In genomic region chr5:149533847-149534246, GRCm38 (mm10) we compare ENCODE assay signal across 41 mouse cellular contexts. TPM values are rescaled to one million over a fixed set of nuclear protein-coding genes. Genes with fewer than 3 reads are reported as not detected.
"Had no signal": no experiment of that assay in that cellular context is flagged by ENCODE, and none has a peak within 500 bp of the region (broad histone marks: within the 10 kb centered on the region; RNA-seq: fewer than 3 reads in every experiment).

No protein-coding gene starts in this region.

- ATAC-seq: hindbrain, embryonic 16.5 days; hindbrain, postnatal 0 days; inflammation-experienced regulatory T-cells, adult 6 months; intestine, embryonic 15.5 days; intestine, embryonic 16.5 days; intestine, postnatal 0 days had no signal

- H3K4me3 ChIP-seq: heart, embryonic 10.5 days; heart, embryonic 12.5 days; heart, embryonic 13.5 days; heart, embryonic 15.5 days; hindbrain, embryonic 10.5 days; hindbrain, embryonic 12.5 days; hindbrain, embryonic 13.5 days; hindbrain, embryonic 15.5 days; intestine, embryonic 15.5 days; kidney, embryonic 15.5 days; layer of hippocampus, adult 2 months had no signal

- H3K27ac ChIP-seq: heart, embryonic 10.5 days; heart, embryonic 13.5 days; heart, embryonic 15.5 days; hindbrain, embryonic 10.5 days; hindbrain, embryonic 12.5 days; hindbrain, embryonic 13.5 days; hindbrain, embryonic 14.5 days; hindbrain, embryonic 15.5 days; hindbrain, postnatal 0 days; intestine, embryonic 15.5 days; kidney, embryonic 15.5 days; kidney, postnatal 0 days; layer of hippocampus, adult 2 months had no signal

- H3K27me3 ChIP-seq: heart, embryonic 15.5 days; hindbrain, embryonic 12.5 days; hindbrain, embryonic 15.5 days; intestine, embryonic 15.5 days had no signal

- H3K36me3 ChIP-seq: heart, embryonic 10.5 days; heart, embryonic 12.5 days; heart, embryonic 13.5 days; heart, embryonic 15.5 days; hindbrain, embryonic 10.5 days; hindbrain, embryonic 12.5 days; hindbrain, embryonic 13.5 days; hindbrain, embryonic 15.5 days; intestine, embryonic 15.5 days; kidney, embryonic 15.5 days had no signal

- H3K9me3 ChIP-seq: heart, embryonic 10.5 days; heart, embryonic 13.5 days; heart, embryonic 15.5 days; hindbrain, embryonic 10.5 days; hindbrain, embryonic 12.5 days; hindbrain, embryonic 13.5 days; hindbrain, embryonic 15.5 days; intestine, embryonic 15.5 days; kidney, embryonic 15.5 days had no signal

- H3K9ac ChIP-seq: heart, embryonic 12.5 days; heart, embryonic 13.5 days; heart, embryonic 15.5 days; hindbrain, embryonic 12.5 days; hindbrain, embryonic 13.5 days; hindbrain, embryonic 14.5 days; hindbrain, embryonic 15.5 days; intestine, embryonic 15.5 days; kidney, embryonic 15.5 days had no signal

- H3K4me2 ChIP-seq: heart, embryonic 11.5 days; heart, embryonic 12.5 days; heart, embryonic 13.5 days; heart, embryonic 15.5 days; hindbrain, embryonic 12.5 days; hindbrain, embryonic 13.5 days; hindbrain, embryonic 14.5 days; hindbrain, embryonic 15.5 days; intestine, embryonic 15.5 days; kidney, embryonic 15.5 days had no signal

- DNase-seq: heart, postnatal 10 days; heart, postnatal 14 days; heart, postnatal 36 days; heart, postnatal 4 days; kidney, adult 11 months; kidney, adult 18-20 months; kidney, adult 2 months; kidney, adult 8-10 months; kidney, adult 9 months; kidney, postnatal 10 days; kidney, postnatal 14 days; kidney, postnatal 25 days; kidney, postnatal 36 days; kidney, postnatal 4 days; layer of hippocampus, adult 9-11 months had no signal

RNA-seq across cellular contexts. Expression of gene Wdr95, which starts 5.4 kb away (rescaled TPM):
- total RNA-seq: heart, postnatal 10 days; heart, postnatal 14 days; heart, postnatal 25 days; heart, postnatal 36 days; hematopoietic stem cell, adult 5-6 weeks; hindbrain, postnatal 0 days had no signal
- polyA plus RNA-seq: heart, embryonic 10.5 days; heart, embryonic 13.5 days; heart, embryonic 14.5 days; heart, embryonic 15.5 days; hindbrain, embryonic 11.5 days; hindbrain, embryonic 12.5 days; intestine, embryonic 15.5 days; intestine, embryonic 16.5 days; intestine, postnatal 0 days; kidney, embryonic 14.5 days; kidney, embryonic 15.5 days; kidney, embryonic 16.5 days; large intestine, adult 2 months had no signal
